Mouse (Mus musculus): ENCODE results near the gene Clrn3. TPM values are rescaled to one million over a fixed set of nuclear protein-coding genes. Genes with fewer than 3 reads are reported as not detected.
"Not testable (repeated sequence)": the region's sequence is repeated elsewhere in the genome, so short reads cannot be mapped to it uniquely, and the experiment has no call there.

Clrn3 gene
- not detected in 2 replicates for polyA plus RNA-seq (2016; fragmentation: Nextera tagmentation; extraction: Ambion mirVana)

- ATAC-seq (ENCODE audit: low FRiP score, low read depth): no peak
- Histone ChIP-seq H3K9ac (no peak within 1 kb of the TSS), H3K4me1 (no peaks in the 10 kb centered on the region), H3K36me3 (no peaks in the 10 kb centered on the region), H3K4me3 (no peak within 1 kb of the TSS), H3K4me2 (replicated peaks) (no peak within 1 kb of the TSS), H3K9me3 (no peaks in the 10 kb centered on the region), H3K27ac (no peak within 1 kb of the TSS), H3K27me3 (replicated peaks) (no peaks in the 10 kb centered on the region)
- WGBS: 83% methylated on average over 7 of the region's 7 CpGs
Observed at GRCm38 (mm10) chr7:135528515-135528914, at the start of gene Clrn3. Gene Clrn3, minus strand, starts transcription at chr7:135528654.

GRCm38 (mm10) chr7:135576329-135576728 lies 47.9 kb upstream of the Clrn3 start:
- Histone ChIP-seq H3K4me2 (replicated peaks) (no peak overlapping the region), H3K4me3 (no peak overlapping the region), H3K4me1 (no peaks in the 10 kb centered on the region), H3K27me3 (replicated peaks) (no peaks in the 10 kb centered on the region), H3K9me3 (no peaks in the 10 kb centered on the region), H3K9ac (no peak overlapping the region), H3K36me3 (no peaks in the 10 kb centered on the region), H3K27ac (no peak overlapping the region)
- ATAC-seq (ENCODE audit: low FRiP score, low read depth): no peak
- 95% methylated on average over 3 of the region's 3 CpGs for WGBS

- not testable (repeated sequence) for H3K4me3 ChIP-seq; ATAC-seq (ENCODE audit: low FRiP score, low read depth); H3K27me3 ChIP-seq (replicated peaks)
Observed at GRCm38 (mm10) chr7:135575319-135576069, 47.0 kb upstream of the Clrn3 start.

GRCm38 (mm10) chr7:135571951-135572559 lies 43.6 kb upstream of the Clrn3 start:
- H3K4me1 ChIP-seq: no peaks in the 10 kb centered on the region
- WGBS: 65% methylated on average over 10 of the region's 10 CpGs
- no peaks in the 10 kb centered on the region for H3K27me3 ChIP-seq (replicated peaks)
- H3K9me3 ChIP-seq: 0 out of 2 replicates have a peak, but pooled peaks cover 6% of the 10 kb centered on the region
- H3K4me3 ChIP-seq: no peak overlapping the region
- H3K9ac ChIP-seq: no peak overlapping the region
- H3K36me3 ChIP-seq: no peaks in the 10 kb centered on the region
- no peak overlapping the region for H3K27ac ChIP-seq
- ATAC-seq (ENCODE audit: low FRiP score, low read depth): no peak
- no peak overlapping the region for H3K4me2 ChIP-seq (replicated peaks)

More at GRCm38 (mm10) chr7:135575319-135576069, 47.0 kb upstream of the Clrn3 start:
- 86% methylated on average over 7 of the region's 7 CpGs for whole genome bisulfite sequencing
- not testable (repeated sequence) for H3K27ac ChIP-seq; H3K36me3 ChIP-seq; H3K4me2 ChIP-seq (replicated peaks); H3K9me3 ChIP-seq; H3K9ac ChIP-seq; H3K4me1 ChIP-seq

- no peaks in the 10 kb centered on the region for H3K4me1 ChIP-seq
- no peak overlapping the region for H3K4me2 ChIP-seq (replicated peaks)
- 0 out of 2 replicates have a peak, but pooled peaks cover 6% of the 10 kb centered on the region for H3K9me3 ChIP-seq
- no peaks in the 10 kb centered on the region for H3K36me3 ChIP-seq
- H3K27me3 ChIP-seq (replicated peaks): no peaks in the 10 kb centered on the region
- ATAC-seq (ENCODE audit: low FRiP score, low read depth): no peak
- no peak overlapping the region for H3K4me3 ChIP-seq
- no peak overlapping the region for H3K9ac ChIP-seq
- no peak overlapping the region for H3K27ac ChIP-seq
Observed at GRCm38 (mm10) chr7:135571392-135571791, 42.9 kb upstream of the Clrn3 start.

GRCm38 (mm10) chr7:135568550-135568949 lies 40.1 kb upstream of the Clrn3 start:
- Histone ChIP-seq H3K4me2 (replicated peaks) (no peak overlapping the region), H3K36me3 (no peaks in the 10 kb centered on the region), H3K9ac (no peak overlapping the region), H3K9me3 (0 out of 2 replicates have a peak, but pooled peaks cover 6% of the 10 kb centered on the region), H3K4me3 (no peak overlapping the region), H3K27ac (no peak overlapping the region), H3K4me1 (no peaks in the 10 kb centered on the region), H3K27me3 (replicated peaks) (no peaks in the 10 kb centered on the region)
- 71% methylated on average over 2 of the region's 2 CpGs for WGBS
- no peak for ATAC-seq (ENCODE audit: low FRiP score, low read depth)

GRCm38 (mm10) chr7:135567582-135567981 lies 39.1 kb upstream of the Clrn3 start:
- ATAC-seq (ENCODE audit: low FRiP score, low read depth): no peak
- H3K4me2 ChIP-seq (replicated peaks): no peak overlapping the region
- no peak overlapping the region for H3K27ac ChIP-seq
- H3K36me3 ChIP-seq: no peaks in the 10 kb centered on the region
- no peaks in the 10 kb centered on the region for H3K27me3 ChIP-seq (replicated peaks)
- H3K9me3 ChIP-seq: 0 out of 2 replicates have a peak, but pooled peaks cover 6% of the 10 kb centered on the region
- no peak overlapping the region for H3K4me3 ChIP-seq
- no peak overlapping the region for H3K9ac ChIP-seq
- WGBS: 87% methylated on average over 1 of the region's 1 CpGs
- H3K4me1 ChIP-seq: no peaks in the 10 kb centered on the region

GRCm38 (mm10) chr7:135566013-135566412 lies 37.6 kb upstream of the Clrn3 start:
- Histone ChIP-seq H3K4me1 (peaks cover 6% of the 10 kb centered on the region; the same call in 1 of the 2 replicates), H3K4me2 (replicated peaks) (no peak overlapping the region), H3K27me3 (replicated peaks) (no peaks in the 10 kb centered on the region), H3K9ac (no peak overlapping the region), H3K9me3 (0 out of 2 replicates have a peak, but pooled peaks cover 6% of the 10 kb centered on the region), H3K4me3 (no peak overlapping the region), H3K27ac (no peak overlapping the region), H3K36me3 (no peaks in the 10 kb centered on the region)
- ATAC-seq (ENCODE audit: low FRiP score, low read depth): no peak
- WGBS: 83% methylated on average over 5 of the region's 5 CpGs

- WGBS: 80% methylated on average over 8 of the region's 8 CpGs
- H3K4me1 ChIP-seq: peaks cover 6% of the 10 kb centered on the region; the same call in 1 of the 2 replicates
- H3K36me3 ChIP-seq: no peaks in the 10 kb centered on the region
- H3K4me2 ChIP-seq (replicated peaks): no peak overlapping the region
- no peak for ATAC-seq (ENCODE audit: low FRiP score, low read depth)
- no peaks in the 10 kb centered on the region for H3K9me3 ChIP-seq
- H3K4me3 ChIP-seq: no peak overlapping the region
- no peak overlapping the region for H3K9ac ChIP-seq
- no peaks in the 10 kb centered on the region for H3K27me3 ChIP-seq (replicated peaks)
- no peak overlapping the region for H3K27ac ChIP-seq
Observed at GRCm38 (mm10) chr7:135564022-135564421, 35.6 kb upstream of the Clrn3 start.

GRCm38 (mm10) chr7:135560280-135560679 lies 31.8 kb upstream of the Clrn3 start:
- H3K27ac ChIP-seq: no peak overlapping the region
- no peaks in the 10 kb centered on the region for H3K9me3 ChIP-seq
- no peak overlapping the region for H3K4me3 ChIP-seq
- H3K4me2 ChIP-seq (replicated peaks): no peak overlapping the region
- 73% methylated on average over 1 of the region's 1 CpGs for WGBS
- no peak for ATAC-seq (ENCODE audit: low FRiP score, low read depth)
- H3K36me3 ChIP-seq: no peaks in the 10 kb centered on the region
- no peak overlapping the region for H3K9ac ChIP-seq
- H3K4me1 ChIP-seq: peaks cover 6% of the 10 kb centered on the region; the same call in 1 of the 2 replicates
- H3K27me3 ChIP-seq (replicated peaks): no peaks in the 10 kb centered on the region

- 89% methylated on average over 3 of the region's 3 CpGs for WGBS
- H3K27ac ChIP-seq: no peak overlapping the region
- H3K4me1 ChIP-seq: peaks cover 4% of the 10 kb centered on the region; the same call in 1 of the 2 replicates
- no peak overlapping the region for H3K4me3 ChIP-seq
- no peaks in the 10 kb centered on the region for H3K9me3 ChIP-seq
- ATAC-seq (ENCODE audit: low FRiP score, low read depth): no peak
- no peak overlapping the region for H3K9ac ChIP-seq
- no peak overlapping the region for H3K4me2 ChIP-seq (replicated peaks)
- H3K27me3 ChIP-seq (replicated peaks): no peaks in the 10 kb centered on the region
- H3K36me3 ChIP-seq: no peaks in the 10 kb centered on the region
Observed at GRCm38 (mm10) chr7:135556663-135557402, 28.4 kb upstream of the Clrn3 start.

- no peak for ATAC-seq (ENCODE audit: low FRiP score, low read depth)
- Histone ChIP-seq H3K4me1 (peaks cover 15% of the 10 kb centered on the region; the same call in 1 of the 2 replicates), H3K36me3 (no peaks in the 10 kb centered on the region), H3K4me2 (replicated peaks) (no peak overlapping the region), H3K27ac (no peak overlapping the region), H3K9ac (no peak overlapping the region), H3K9me3 (no peaks in the 10 kb centered on the region), H3K27me3 (replicated peaks) (peaks cover 3% of the 10 kb centered on the region; the same call in 1 of the 2 replicates), H3K4me3 (no peak overlapping the region)
- WGBS: 81% methylated on average over 3 of the region's 3 CpGs
Observed at GRCm38 (mm10) chr7:135553550-135553949, 25.1 kb upstream of the Clrn3 start.

Measured in neural tube, embryonic 12.5 days (tissue).